Mouse (Mus musculus): ENCODE measurements around the gene Slc25a4. TPM values are rescaled to one million over a fixed set of nuclear protein-coding genes. Genes with fewer than 3 reads are reported as not detected.

Gene Slc25a4
- polyA plus RNA-seq, 1 experiment: 45.6 TPM

- Histone ChIP-seq H3K27me3 (replicated peaks) (no peaks in the 10 kb centered on the region), H3K4me1 (peaks cover 22% of the 10 kb centered on the region), H3K9me3 (no peaks in the 10 kb centered on the region), H3K36me3 (replicated peaks; ENCODE audit: low read length) (peaks cover 60% of the 10 kb centered on the region), H3K4me3 (replicated peaks) (no peak overlapping the region)
- no peak for TF ChIP-seq FLI1 (IDR thresholded peaks at IDR 0.05; ENCODE audit: low read length)
- TF ChIP-seq GATA1 (IDR thresholded peaks at IDR 0.05; ENCODE audit: borderline replicate concordance, low read length): no peak
These were observed 37.4 kb downstream of the Slc25a4 start for GRCm38 (mm10) chr8:46173651-46174050.

GRCm38 (mm10) chr8:46163870-46164190 lies 47.3 kb downstream of the Slc25a4 start:
- TF ChIP-seq GATA1 (IDR thresholded peaks at IDR 0.05; ENCODE audit: borderline replicate concordance, low read length) (no peak), FLI1 (IDR thresholded peaks at IDR 0.05; ENCODE audit: low read length) (no peak)
- Histone ChIP-seq H3K9me3 (no peaks in the 10 kb centered on the region), H3K4me3 (replicated peaks) (peak overlapping the region; percentile 97), H3K27me3 (replicated peaks) (no peaks in the 10 kb centered on the region), H3K4me1 (peaks cover 31% of the 10 kb centered on the region), H3K36me3 (replicated peaks; ENCODE audit: low read length) (peaks cover 14% of the 10 kb centered on the region)

- Histone ChIP-seq H3K4me3 (replicated peaks) (peak overlapping the region; percentile 97), H3K36me3 (replicated peaks; ENCODE audit: low read length) (peaks cover 14% of the 10 kb centered on the region), H3K9me3 (peaks cover 2% of the 10 kb centered on the region), H3K27me3 (replicated peaks) (no peaks in the 10 kb centered on the region), H3K4me1 (peaks cover 31% of the 10 kb centered on the region)
- TF ChIP-seq GATA1 (IDR thresholded peaks at IDR 0.05; ENCODE audit: borderline replicate concordance, low read length) (no peak), FLI1 (IDR thresholded peaks at IDR 0.05; ENCODE audit: low read length) (no peak)
These were observed 47.9 kb downstream of the Slc25a4 start for GRCm38 (mm10) chr8:46162953-46163869.

Other genes starting within 250 kb of the Slc25a4 start
- gene 1700029J07Rik, start 236.0 kb downstream of the Slc25a4 start, polyA plus RNA-seq (2012; ENCODE audit: insufficient read depth, low replicate concordance): 0.75 TPM in 1 of 2 replicates, not detected in the other
- 2.5 TPM in 1 of 2 replicates, not detected in the other for gene Ufsp2, start 235.8 kb downstream of the Slc25a4 start, polyA plus RNA-seq (2012; ENCODE audit: insufficient read depth, low replicate concordance)
- gene Lrp2bp, start 212.0 kb downstream of the Slc25a4 start, polyA plus RNA-seq (2012; ENCODE audit: insufficient read depth, low replicate concordance): 0.11 TPM in 1 of 2 replicates, not detected in the other
- 3.6 and 5.2 TPM in 2 replicates for gene Ankrd37, start 205.6 kb downstream of the Slc25a4 start, polyA plus RNA-seq (2012; ENCODE audit: insufficient read depth, low replicate concordance)
- 0.76 TPM in 1 of 2 replicates, not detected in the other for gene Cfap97, start 59.5 kb downstream of the Slc25a4 start, polyA plus RNA-seq (2012; ENCODE audit: insufficient read depth, low replicate concordance)
- gene Snx25, start 59.1 kb downstream of the Slc25a4 start, polyA plus RNA-seq (2012; ENCODE audit: insufficient read depth, low replicate concordance): 15.4 and 16.6 TPM in 2 replicates
- not detected in 2 replicates for gene Helt, start 83.4 kb upstream of the Slc25a4 start, polyA plus RNA-seq (2012; ENCODE audit: insufficient read depth, low replicate concordance)